Mouse (Mus musculus) G1E (cell line): ENCODE measurements around the gene Ldha.

Experiments
- CTCF ChIP-seq: IDR thresholded peaks from 2 replicates; pipeline ENCODE4 v1.5.1; 2012; ENCODE audit warnings: low read depth, low read length, inconsistent platforms, mixed read lengths
- GATA1 ChIP-seq: IDR thresholded peaks from 2 replicates; pipeline ENCODE4 v1.6.1; 2012; ENCODE audit warnings: borderline replicate concordance, low read length, inconsistent platforms, mixed read lengths
- GATA2 ChIP-seq: IDR thresholded peaks from 2 replicates; pipeline ENCODE4 v1.6.1; 2012; ENCODE audit warnings: low read depth, low read length, inconsistent platforms, borderline replicate concordance
- POLR2AphosphoS5 ChIP-seq: IDR thresholded peaks from 2 replicates; pipeline ENCODE4 v1.6.1; 2012; ENCODE audit warnings: low read depth, low read length, inconsistent platforms; ENCODE audit not compliant: insufficient replicate concordance
- TAL1 ChIP-seq: conservative IDR thresholded peaks from 2 replicates; pipeline ENCODE4 v1.6.1; 2012; ENCODE audit warnings: low read depth, low read length, inconsistent platforms, mixed read lengths

DNA sequence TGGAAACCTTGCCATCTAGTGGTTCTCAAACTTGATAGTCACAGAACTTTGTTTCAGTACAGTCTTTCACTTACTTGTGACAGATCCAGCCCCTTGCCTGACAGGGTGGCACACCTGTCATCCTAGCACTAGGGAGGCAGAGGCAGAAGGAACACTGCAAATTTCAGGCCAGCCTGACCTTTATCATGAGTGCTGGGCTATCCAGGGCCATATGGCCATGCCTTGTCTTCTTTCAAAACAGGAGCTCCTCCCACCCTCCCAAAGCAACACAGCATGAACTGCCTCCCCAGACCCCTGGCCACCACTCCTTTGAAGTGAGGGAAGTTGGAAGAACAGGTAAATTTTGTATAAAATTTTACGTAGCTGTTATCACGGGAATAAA is 13.5 kb upstream of the Ldha start:
- TF ChIP-seq CTCF (no peak), POLR2AphosphoS5 (no peak), GATA1 (no peak), TAL1 (no peak), GATA2 (no peak)
